Mouse (Mus musculus) spleen, adult 2 months (tissue): ENCODE data around the gene Cited4.

ENCODE experiments used
- CTCF ChIP-seq: fragments of 200-500 bp; IDR thresholded peaks from 2 replicates; pipeline ENCODE4 v1.5.1; 2011; ENCODE audit warnings: mild to moderate bottlenecking, inconsistent platforms; ENCODE audit not compliant: insufficient read depth, insufficient read length, insufficient replicate concordance; ENCODE audit errors: extremely low read depth
- POLR2A ChIP-seq: fragments of 200-500 bp; IDR thresholded peaks from 2 replicates; pipeline ENCODE4 v1.6.1; 2011; ENCODE audit warnings: low read depth, low read length, inconsistent platforms

DNA sequence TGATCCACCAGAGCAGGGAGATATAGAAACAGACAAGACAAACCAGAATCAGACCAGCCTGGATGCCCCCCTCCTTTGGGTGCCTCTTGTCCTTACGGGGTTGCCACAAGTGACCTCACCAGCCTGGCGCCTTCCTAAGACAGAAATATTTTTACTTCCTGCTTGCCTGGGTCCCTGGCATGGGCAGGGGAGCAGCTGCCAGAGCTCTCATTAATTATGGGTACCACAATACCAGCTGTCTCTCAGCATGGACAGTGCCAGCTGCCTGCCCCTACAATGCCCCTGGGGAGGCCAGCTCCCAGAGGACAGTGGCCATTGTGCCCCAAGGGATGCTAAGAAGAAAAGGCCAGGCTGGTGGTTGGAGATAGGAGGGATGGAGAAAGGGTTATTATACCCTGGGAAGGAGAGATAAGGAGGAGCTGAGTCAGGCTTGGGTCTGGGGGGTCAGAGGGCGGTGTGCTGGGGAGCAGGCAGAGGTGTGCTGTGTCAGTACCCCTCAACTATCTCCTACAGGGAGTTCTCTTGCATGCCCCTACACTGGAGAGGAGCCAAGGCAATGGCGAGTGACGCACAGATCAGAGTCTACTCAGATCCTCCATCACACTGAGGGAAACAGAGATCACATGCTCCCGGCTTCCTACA, 47.6 kb downstream of the Cited4 start:
- TF ChIP-seq CTCF, result no peak
- no peak for TF ChIP-seq POLR2A
